Mouse (Mus musculus) stomach, postnatal 0 days (tissue): ENCODE measurements around the gene Tesk2. TPM values are rescaled to one million over a fixed set of nuclear protein-coding genes. Genes with fewer than 3 reads are reported as not detected.

Experiments used
- ATAC-seq: fragments of 200-750 bp; cut with Nextera tagmentation; 2 replicates; pipeline ENCODE4 v1.8.0; 2017; ENCODE audit not compliant: low FRiP score, low TSS enrichment
- DNase-seq: peaks from one replicate; pipeline ENCODE4 v3.0.0-alpha.2; 2016; ENCODE audit warnings: low spot score
- H3K27ac ChIP-seq: fragments of 300-500 bp; sonication (generic); replicated peaks from 2 replicates; pipeline ENCODE4 v1.5.1; 2014; ENCODE audit warnings: mild to moderate bottlenecking, control low read depth
- H3K27me3 ChIP-seq: fragments of 300-500 bp; sonication (generic); 2 replicates; pipeline ENCODE4 v1.6.1; 2014; ENCODE audit warnings: low read length; ENCODE audit not compliant: control insufficient read depth, insufficient read depth
- H3K36me3 ChIP-seq: fragments of 300-500 bp; sonication (generic); 2 replicates; pipeline ENCODE4 v1.6.1; 2014; ENCODE audit warnings: low read length, mixed read lengths; ENCODE audit not compliant: control insufficient read depth, insufficient read depth
- H3K4me1 ChIP-seq: fragments of 300-500 bp; sonication (generic); replicated peaks from 2 replicates; pipeline ENCODE4 v1.6.1; 2014; ENCODE audit warnings: antibody characterized with exemption; ENCODE audit not compliant: control insufficient read depth, insufficient read depth
- H3K4me2 ChIP-seq: fragments of 300-500 bp; sonication (generic); replicated peaks from 2 replicates; pipeline ENCODE4 v1.6.1; 2014; ENCODE audit warnings: low read depth, mild to moderate bottlenecking, control low read depth, moderate library complexity
- H3K4me3 ChIP-seq: fragments of 300-500 bp; sonication (generic); 2 replicates; pipeline ENCODE4 v1.5.1; 2014; ENCODE audit warnings: low read depth, low read length, control low read depth
- H3K9ac ChIP-seq: fragments of 300-500 bp; sonication (generic); 2 replicates; pipeline ENCODE4 v1.6.1; 2014; ENCODE audit warnings: mild to moderate bottlenecking, low read length, control low read depth, mixed read lengths
- H3K9me3 ChIP-seq: fragments of 300-500 bp; sonication (generic); 2 replicates; pipeline ENCODE4 v1.6.1; 2016; ENCODE audit warnings: low read length; ENCODE audit not compliant: control insufficient read depth
- CTCF ChIP-seq: IDR thresholded peaks from 2 replicates; pipeline ENCODE4 v1.5.1; 2016; ENCODE audit warnings: antibody characterized with exemption, low read depth, mild to moderate bottlenecking, moderate library complexity
- EP300 ChIP-seq: optimal IDR thresholded peaks from 2 replicates; pipeline ENCODE3; 2016; ENCODE audit warnings: antibody characterized with exemption
- WGBS: fragments of 180-500 bp; shearing (Covaris S2); extraction: QIAGEN DNeasy Blood & Tissue Kit; methylation state at CpG from one replicate; pipeline ENCODE4 v1.1.7; 2014; 5-methylcytosine and 5-hydroxymethylcytosine counted together
- polyA plus RNA-seq: library from polyadenylated mRNA; unstranded; fragments of >200 nt; fragmentation: Nextera tagmentation; extraction: Ambion mirVana; gene quantifications from 2 replicates; pipeline ENCODE4 v1.2.1, GENCODE M21; 2015

Gene Tesk2
- polyA plus RNA-seq, 1 experiment from 2014 or later, result 2.3 TPM

- ATAC-seq (no peak), DNase-seq (no peak)
- TF ChIP-seq EP300, result no peak
- TF ChIP-seq CTCF, result no peak
- H3K4me3 ChIP-seq, result no peak overlapping the region
- no peaks in the 10 kb centered on the region for H3K9me3 ChIP-seq
- WGBS, result 72% methylated on average over 5 of the region's 5 CpGs
- H3K27ac ChIP-seq, result no peak overlapping the region
- no peak overlapping the region for H3K4me2 ChIP-seq
- H3K4me1 ChIP-seq, result no peaks in the 10 kb centered on the region
- H3K9ac ChIP-seq, result no peak overlapping the region
- no peaks in the 10 kb centered on the region for H3K36me3 ChIP-seq
- H3K27me3 ChIP-seq, result no peaks in the 10 kb centered on the region
Measured at GRCm38 (mm10) chr4:116725444-116725843, 4.7 kb downstream of the Tesk2 start.

DNA sequence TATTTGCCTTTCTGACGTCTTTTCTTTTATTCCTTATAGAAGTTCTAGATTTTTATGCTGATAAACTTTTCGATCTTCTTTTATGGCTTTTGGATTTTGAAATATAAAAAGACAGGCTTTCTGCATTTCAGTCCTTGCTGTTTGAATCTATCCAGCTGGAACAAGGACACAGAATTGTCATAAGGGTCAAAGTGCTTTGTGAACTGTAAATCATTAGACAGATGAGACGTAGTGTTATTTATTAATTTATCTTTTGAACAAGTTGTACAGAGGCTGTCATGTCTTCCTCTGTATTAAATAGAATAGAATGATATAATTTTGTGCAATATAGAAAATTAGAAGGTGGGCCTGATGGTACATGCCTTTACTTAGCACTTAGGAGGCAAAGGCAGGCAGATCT, 6.7 kb downstream of the Tesk2 start:
- Histone ChIP-seq H3K4me3 (no peak overlapping the region), H3K9me3 (no peaks in the 10 kb centered on the region), H3K27ac (no peak overlapping the region), H3K4me2 (no peak overlapping the region), H3K36me3 (no peaks in the 10 kb centered on the region), H3K4me1 (no peaks in the 10 kb centered on the region), H3K9ac (no peak overlapping the region), H3K27me3 (no peaks in the 10 kb centered on the region)
- TF ChIP-seq EP300 (no peak), CTCF (no peak)
- WGBS, result 60% methylated on average over 3 of the region's 3 CpGs
- DNase-seq, result no peak
- no peak for ATAC-seq

DNA sequence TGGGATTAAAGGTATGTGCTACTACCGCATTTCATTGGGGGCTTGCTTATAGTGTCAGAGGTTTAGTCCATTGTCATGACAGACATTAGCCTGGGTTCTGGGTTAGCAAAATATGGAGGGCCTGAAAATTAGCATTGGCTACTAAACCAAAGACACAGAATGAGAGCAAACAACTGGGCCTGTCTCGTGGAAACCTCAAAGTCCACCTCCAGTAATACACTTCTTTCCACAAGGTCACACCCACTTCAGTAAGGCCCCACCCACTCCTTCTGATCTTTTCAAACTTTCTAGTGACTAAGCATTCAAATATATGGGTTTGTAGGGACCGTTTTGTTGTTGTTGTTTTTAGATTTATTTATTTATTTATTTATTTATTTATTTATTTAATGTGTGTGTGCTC, 8.8 kb downstream of the Tesk2 start:
- no peaks in the 10 kb centered on the region for H3K9me3 ChIP-seq
- DNase-seq (no peak), ATAC-seq (no peak)
- 82% methylated on average over 3 of the region's 3 CpGs for WGBS
- no peaks in the 10 kb centered on the region for H3K27me3 ChIP-seq
- H3K9ac ChIP-seq, result no peak overlapping the region
- TF ChIP-seq EP300 (no peak), CTCF (no peak)
- no peak overlapping the region for H3K27ac ChIP-seq
- no peak overlapping the region for H3K4me3 ChIP-seq
- no peak overlapping the region for H3K4me2 ChIP-seq
- no peaks in the 10 kb centered on the region for H3K36me3 ChIP-seq
- no peaks in the 10 kb centered on the region for H3K4me1 ChIP-seq

DNA sequence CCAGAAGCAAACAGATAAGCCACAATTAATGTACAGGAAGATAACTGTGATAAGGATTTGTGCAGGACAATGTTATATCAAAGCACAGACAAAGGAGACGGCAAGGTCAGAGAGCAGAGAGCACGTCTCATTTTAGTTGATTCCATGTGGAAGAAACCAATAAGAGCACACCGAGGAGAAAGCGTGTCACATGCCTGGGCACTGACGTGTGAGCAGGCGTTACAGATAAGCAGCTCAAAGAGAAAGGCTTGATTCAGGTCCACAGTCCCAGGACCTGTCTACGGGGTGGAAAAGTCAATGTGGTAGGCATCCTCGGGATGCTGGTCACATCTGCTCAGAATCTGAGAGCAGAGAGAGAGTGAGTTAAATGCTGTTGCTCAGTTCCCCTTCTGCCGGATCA, 10.3 kb downstream of the Tesk2 start:
- ATAC-seq (no peak), DNase-seq (no peak)
- no peak overlapping the region for H3K4me2 ChIP-seq

GRCm38 (mm10) chr4:116732355-116732754, 11.6 kb downstream of the Tesk2 start:
- H3K4me1 ChIP-seq, result no peaks in the 10 kb centered on the region
- H3K36me3 ChIP-seq, result no peaks in the 10 kb centered on the region
- H3K27ac ChIP-seq, result no peak overlapping the region
- DNase-seq (no peak), ATAC-seq (no peak)
- H3K4me3 ChIP-seq, result no peak overlapping the region
- no peaks in the 10 kb centered on the region for H3K27me3 ChIP-seq
- no peaks in the 10 kb centered on the region for H3K9me3 ChIP-seq
- H3K4me2 ChIP-seq, result no peak overlapping the region
- no peak overlapping the region for H3K9ac ChIP-seq
- 69% methylated on average over 5 of the region's 5 CpGs for WGBS
- TF ChIP-seq CTCF, result no peak
- TF ChIP-seq EP300, result no peak

More for the DNA sequence above, 10.3 kb downstream of the Tesk2 start:
- whole genome bisulfite sequencing, result 72% methylated on average over 9 of the region's 9 CpGs
- Histone ChIP-seq H3K4me1 (no peaks in the 10 kb centered on the region), H3K27me3 (no peaks in the 10 kb centered on the region), H3K9ac (no peak overlapping the region), H3K4me3 (no peak overlapping the region), H3K27ac (no peak overlapping the region), H3K9me3 (no peaks in the 10 kb centered on the region), H3K36me3 (no peaks in the 10 kb centered on the region)
- no peak for TF ChIP-seq CTCF
- no peak for TF ChIP-seq EP300

DNA sequence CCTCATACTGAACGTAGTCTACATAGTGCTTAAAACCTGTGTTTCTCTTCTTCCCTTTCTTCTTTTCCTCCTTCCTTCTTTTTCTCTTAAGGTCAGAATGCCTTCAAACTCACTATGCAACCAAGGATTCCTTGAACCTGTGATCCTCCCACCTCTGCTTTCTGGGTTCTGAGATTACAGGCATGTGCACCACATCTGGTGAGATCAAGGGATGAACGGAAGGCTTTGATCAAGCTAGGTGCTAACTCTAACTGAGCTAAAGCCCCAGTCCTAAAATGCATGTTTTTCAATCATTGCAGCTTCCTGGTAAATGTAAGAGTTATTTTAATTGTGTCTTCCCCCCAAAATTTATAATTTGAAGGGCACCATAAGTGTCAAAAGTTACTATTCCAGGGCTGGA, 14.2 kb downstream of the Tesk2 start:
- Histone ChIP-seq H3K4me2 (no peak overlapping the region), H3K27me3 (no peaks in the 10 kb centered on the region), H3K9ac (no peak overlapping the region), H3K4me1 (no peaks in the 10 kb centered on the region), H3K9me3 (no peaks in the 10 kb centered on the region), H3K27ac (no peak overlapping the region), H3K36me3 (no peaks in the 10 kb centered on the region), H3K4me3 (no peak overlapping the region)
- TF ChIP-seq EP300, result no peak
- TF ChIP-seq CTCF, result no peak
- WGBS, result 64% methylated on average over 2 of the region's 2 CpGs
- ATAC-seq, result no peak
- DNase-seq, result no peak
